Mouse (Mus musculus) heart, embryonic 14.5 days (tissue): Measurements from ENCODE around the gene Gm45713. TPM values are rescaled to one million over a fixed set of nuclear protein-coding genes. Genes with fewer than 3 reads are reported as not detected.

Source experiments
- ATAC-seq: fragments of 200-750 bp; cut with Nextera tagmentation; 2 replicates; pipeline ENCODE4 v1.8.0; 2017; ENCODE audit warnings: low read depth, moderate TSS enrichment; ENCODE audit not compliant: insufficient number of reproducible peaks, insufficient read depth, low FRiP score
- H3K27ac ChIP-seq, 2 experiments: fragments of 200-500 bp in 1 of 2; fragments of 300-500 bp in 1 of 2; sonication (generic) in 1 of 2; replicated peaks in 1 of 2; 2 replicates each; pipeline ENCODE4 v1.5.1; 2012 to 2014; ENCODE audit warnings: low read depth in 2 of 2, low read length in 2 of 2, control low read depth in 1 of 2, mild to moderate bottlenecking in 1 of 2, mixed read lengths in 1 of 2; ENCODE audit not compliant: control insufficient read depth in 1 of 2, insufficient read depth in 1 of 2
- H3K27me3 ChIP-seq: fragments of 300-500 bp; sonication (generic); 2 replicates; pipeline ENCODE4 v1.6.1; 2014; ENCODE audit warnings: mild to moderate bottlenecking, low read length, control low read depth; ENCODE audit not compliant: control insufficient read depth, insufficient read depth
- H3K36me3 ChIP-seq: fragments of 300-500 bp; sonication (generic); 2 replicates; pipeline ENCODE4 v1.6.1; 2014; ENCODE audit warnings: mild to moderate bottlenecking, control low read depth, low read length, mixed read lengths; ENCODE audit not compliant: control insufficient read depth, insufficient read depth
- H3K4me1 ChIP-seq, 2 experiments: fragments of 200-500 bp in 1 of 2; fragments of 300-500 bp in 1 of 2; sonication (generic) in 1 of 2; 2 replicates each; pipeline ENCODE4 v1.6.1; 2012 to 2014; ENCODE audit warnings: low read length in 2 of 2, control low read depth in 1 of 2, mixed read lengths in 1 of 2; ENCODE audit not compliant: control insufficient read depth in 2 of 2, insufficient read depth in 2 of 2
- H3K4me2 ChIP-seq: fragments of 300-500 bp; sonication (generic); 2 replicates; pipeline ENCODE4 v1.6.1; 2014; ENCODE audit warnings: mild to moderate bottlenecking, low read length
- H3K4me3 ChIP-seq, 2 experiments: fragments of 200-500 bp in 1 of 2; fragments of 300-500 bp in 1 of 2; sonication (generic) in 1 of 2; 2 replicates each; pipeline ENCODE4 v1.5.1; 2012 to 2014; ENCODE audit warnings: low read length in 2 of 2, mild to moderate bottlenecking in 2 of 2, control low read depth in 1 of 2, low read depth in 1 of 2, moderate library complexity in 1 of 2; ENCODE audit not compliant: control insufficient read depth in 1 of 2, insufficient read depth in 1 of 2
- H3K9ac ChIP-seq: fragments of 300-500 bp; sonication (generic); 2 replicates; pipeline ENCODE4 v1.6.1; 2014; ENCODE audit warnings: mild to moderate bottlenecking, low read length
- H3K9me3 ChIP-seq: fragments of 300-500 bp; sonication (generic); 2 replicates; pipeline ENCODE4 v1.6.1; 2016; ENCODE audit warnings: low read length, control low read depth; ENCODE audit not compliant: control insufficient read depth
- WGBS: fragments of 180-500 bp; shearing (Covaris S2); extraction: QIAGEN DNeasy Blood & Tissue Kit; methylation state at CpG from one replicate; pipeline ENCODE4 v1.1.7; 2014; 5-methylcytosine and 5-hydroxymethylcytosine counted together
- polyA plus RNA-seq: library from polyadenylated mRNA; unstranded; fragments of >200 nt; fragmentation: Nextera tagmentation; extraction: Ambion mirVana; gene quantifications from 2 replicates; pipeline ENCODE4 v1.2.1, GENCODE M21; 2014

Gene Gm45713
- polyA plus RNA-seq, 1 experiment from 2014 or later = 0.34 TPM

GRCm38 (mm10) chr7:45141914-45142313 is 5.9 kb upstream of the Gm45713 start:
- Histone ChIP-seq H3K36me3 (peaks cover 45% of the 10 kb centered on the region), H3K9me3 (no peaks in the 10 kb centered on the region), H3K9ac (no peak overlapping the region), H3K4me3 (no peak overlapping the region), H3K27me3 (no peaks in the 10 kb centered on the region), H3K4me1 (no peaks in the 10 kb centered on the region; a peak in 1 of 4 replicates), H3K27ac (no peak overlapping the region), H3K4me2 (no peak overlapping the region)
- no peak for ATAC-seq
- WGBS = 86% methylated on average over 5 of the region's 5 CpGs

DNA sequence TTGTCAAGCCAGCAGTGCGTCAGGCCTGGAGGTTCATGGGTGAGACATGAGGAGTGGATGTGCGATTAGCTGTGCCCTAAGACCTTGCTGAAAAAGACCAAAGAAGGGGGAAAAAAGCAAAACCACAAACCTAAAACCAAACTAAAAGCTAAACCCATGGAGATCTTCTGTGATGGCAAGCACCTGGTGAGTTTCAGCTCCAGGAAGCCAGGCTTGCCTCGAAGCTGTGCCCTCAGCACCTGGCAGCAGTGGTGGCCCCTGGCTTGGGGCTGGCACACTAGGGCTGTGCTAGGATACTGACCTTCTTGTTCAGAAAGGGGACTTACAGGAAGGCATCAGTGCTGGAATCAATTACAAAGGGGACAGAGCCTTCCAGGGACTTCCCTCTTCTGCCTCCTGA is 5.3 kb upstream of the Gm45713 start:
- no peak overlapping the region for H3K27ac ChIP-seq
- H3K4me3 ChIP-seq = no peak overlapping the region
- H3K9me3 ChIP-seq = no peaks in the 10 kb centered on the region
- 92% methylated on average over 3 of the region's 3 CpGs for WGBS
- ATAC-seq = no peak
- no peak overlapping the region for H3K9ac ChIP-seq
- H3K36me3 ChIP-seq = peaks cover 44% of the 10 kb centered on the region
- no peaks in the 10 kb centered on the region; a peak in 1 of 4 replicates for H3K4me1 ChIP-seq
- H3K27me3 ChIP-seq = no peaks in the 10 kb centered on the region
- H3K4me2 ChIP-seq = no peak overlapping the region

DNA sequence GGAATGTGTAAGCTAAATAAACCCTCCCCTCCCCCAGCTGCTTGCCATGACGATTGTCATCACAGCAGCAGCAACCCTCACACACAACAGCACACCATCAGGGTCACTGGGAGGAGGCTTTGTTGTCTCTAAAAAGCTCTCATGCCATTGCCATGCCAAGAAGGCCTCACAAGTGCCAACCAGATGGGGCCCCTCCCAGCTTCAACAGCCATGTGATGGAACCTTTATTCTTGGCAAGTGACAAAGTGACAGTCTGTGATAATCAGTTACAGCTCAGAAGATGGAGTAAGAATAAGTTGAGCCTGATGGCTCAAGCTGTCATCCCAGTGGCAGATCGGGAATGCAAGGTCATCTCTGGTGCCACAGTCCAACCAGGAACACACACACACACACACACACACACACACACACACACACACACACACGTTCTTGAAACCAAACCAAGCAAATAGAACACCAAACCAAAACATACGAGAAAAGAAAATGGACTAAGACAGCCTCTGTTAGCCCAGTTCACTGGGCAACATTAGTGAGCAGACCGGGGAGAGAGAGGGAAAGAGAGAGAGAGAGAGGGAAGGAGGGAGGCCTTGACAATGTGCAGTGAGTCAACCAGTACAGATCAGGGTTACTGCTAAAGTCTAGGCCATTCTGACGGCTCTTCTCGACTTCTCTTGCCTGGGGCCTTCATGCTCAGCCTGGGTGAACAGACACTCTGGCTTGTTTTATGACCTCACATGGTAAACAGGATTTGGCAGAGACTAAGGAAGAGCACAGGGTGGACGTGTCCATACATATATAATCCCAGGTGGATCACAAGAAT is 4.1 kb upstream of the Gm45713 start:
- Histone ChIP-seq H3K4me1 (peaks cover 0 to 5% of the 10 kb centered on the region in 2 experiments; a peak in 2 of 4 replicates), H3K27me3 (peaks cover 6% of the 10 kb centered on the region; the same call in 1 of the 2 replicates), H3K36me3 (peaks cover 32% of the 10 kb centered on the region), H3K9me3 (no peaks in the 10 kb centered on the region), H3K4me3 (no peak overlapping the region), H3K9ac (no peak overlapping the region), H3K27ac (no peak overlapping the region), H3K4me2 (no peak overlapping the region)
- 67% methylated on average over 8 of the region's 8 CpGs for whole genome bisulfite sequencing
- no peak for ATAC-seq

GRCm38 (mm10) chr7:45138403-45138802 is 2.4 kb upstream of the Gm45713 start:
- Histone ChIP-seq H3K4me1 (peaks cover 0 to 5% of the 10 kb centered on the region in 2 experiments; a peak in 2 of 4 replicates), H3K27me3 (peaks cover 6% of the 10 kb centered on the region; the same call in 1 of the 2 replicates), H3K9ac (no peak overlapping the region; the same call in 1 of the 2 replicates), H3K9me3 (no peaks in the 10 kb centered on the region), H3K4me3 (no peak overlapping the region), H3K36me3 (peaks cover 16% of the 10 kb centered on the region), H3K27ac (no peak overlapping the region), H3K4me2 (no peak overlapping the region)
- 85% methylated on average over 1 of the region's 1 CpGs for WGBS
- ATAC-seq = no peak

- Histone ChIP-seq H3K4me1 (peaks cover 0 to 5% of the 10 kb centered on the region in 2 experiments; a peak in 2 of 4 replicates), H3K9me3 (no peaks in the 10 kb centered on the region), H3K27ac (no peak overlapping the region), H3K4me3 (no peak overlapping the region), H3K9ac (no peak overlapping the region), H3K4me2 (no peak overlapping the region), H3K27me3 (peaks cover 6% of the 10 kb centered on the region; the same call in 1 of the 2 replicates), H3K36me3 (peaks cover 6% of the 10 kb centered on the region)
- ATAC-seq = no peak
- 61% methylated on average over 12 of the region's 12 CpGs for WGBS
Measured at GRCm38 (mm10) chr7:45137171-45138006, 1.4 kb upstream of the Gm45713 start.

GRCm38 (mm10) chr7:45135370-45135769 is 661 bp downstream of the Gm45713 start:
- ATAC-seq = no peak
- 59% methylated on average over 3 of the region's 3 CpGs for WGBS
- peak overlapping the region; percentile 79 for H3K4me2 ChIP-seq

GRCm38 (mm10) chr7:45134544-45135026 is 1.4 kb downstream of the Gm45713 start:
- peak; percentile 38; the same call in 1 of the 2 replicates for ATAC-seq
- no peaks in the 10 kb centered on the region for H3K36me3 ChIP-seq
- no peak overlapping the region for H3K4me2 ChIP-seq
- H3K27ac ChIP-seq = no peak overlapping the region
- peaks cover 6% of the 10 kb centered on the region; the same call in 1 of the 2 replicates for H3K27me3 ChIP-seq
- peaks cover 2 to 12% of the 10 kb centered on the region in 2 experiments; a peak in 3 of 4 replicates for H3K4me1 ChIP-seq
- no peaks in the 10 kb centered on the region for H3K9me3 ChIP-seq
- 14% methylated on average over 12 of the region's 12 CpGs for WGBS
- no peak overlapping the region for H3K4me3 ChIP-seq
- H3K9ac ChIP-seq = no peak overlapping the region

More at GRCm38 (mm10) chr7:45135370-45135769, 661 bp downstream of the Gm45713 start:
- no peak overlapping the region for H3K27ac ChIP-seq
- peaks cover 0 to 8% of the 10 kb centered on the region in 2 experiments; a peak in 2 of 4 replicates for H3K4me1 ChIP-seq
- peaks cover 6% of the 10 kb centered on the region; the same call in 1 of the 2 replicates for H3K27me3 ChIP-seq
- H3K9ac ChIP-seq = no peak overlapping the region
- H3K36me3 ChIP-seq = no peaks in the 10 kb centered on the region
- no peaks in the 10 kb centered on the region for H3K9me3 ChIP-seq
- peak overlapping the region in 1 of 2 experiments; percentile 60; a peak in 1 of 4 replicates for H3K4me3 ChIP-seq
